ENCODE assay signal across 15 mouse cellular contexts in the genomic region with DNA sequence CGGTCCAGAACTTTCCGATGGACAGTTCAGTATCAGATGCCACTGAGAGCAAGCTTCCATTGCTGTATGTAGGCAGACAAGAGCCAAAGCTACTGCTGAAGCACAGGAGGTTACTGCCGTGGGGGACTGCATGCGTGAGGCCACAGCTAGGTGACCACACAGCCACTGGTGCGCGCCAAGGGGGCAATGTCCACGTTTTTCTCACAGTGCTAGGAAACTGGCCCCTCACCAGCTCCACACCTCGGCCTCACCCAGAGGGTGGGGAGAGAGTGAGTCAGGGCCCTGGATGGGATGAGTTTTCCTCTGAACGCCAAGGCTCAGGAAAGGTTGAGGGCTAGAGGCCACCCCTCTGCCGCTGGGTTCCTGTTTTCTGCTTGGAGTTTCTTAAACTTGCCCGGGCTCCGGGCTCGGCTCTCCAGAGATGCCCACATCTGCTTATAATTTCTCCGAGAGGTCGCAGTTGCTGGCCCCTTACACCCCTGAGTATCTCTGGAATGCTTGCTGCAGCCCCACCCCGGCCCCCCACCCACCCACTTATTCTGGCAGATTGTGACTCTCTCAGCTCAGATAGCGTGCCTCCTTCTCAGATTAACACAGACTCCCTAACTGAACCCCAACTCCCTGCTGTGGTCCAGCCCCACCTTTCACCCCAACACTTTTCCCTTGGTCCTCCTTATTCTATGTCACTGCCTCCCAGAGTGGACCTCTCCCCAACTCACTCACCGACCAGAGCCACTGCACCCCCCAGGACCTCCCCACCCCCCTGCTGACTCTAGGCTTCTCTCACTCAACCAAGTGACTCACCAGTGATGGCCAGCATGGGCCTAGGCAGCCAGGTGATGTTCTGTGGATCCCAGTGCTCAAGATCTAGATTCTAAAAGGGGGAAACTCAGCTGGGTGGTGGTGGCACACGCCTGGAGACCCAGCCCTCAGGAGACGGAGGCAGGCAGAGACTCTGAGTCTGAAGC. TPM values are rescaled to one million over a fixed set of nuclear protein-coding genes. Genes with fewer than 3 reads are reported as not detected.
DNase-seq lines count a peak whose midpoint lies in the region; ATAC-seq and TF ChIP-seq lines count a peak whose summit lies in the region.
"Had no signal": no experiment of that assay in that cellular context is flagged by ENCODE, and none has a peak within 500 bp of the region (broad histone marks: within the 10 kb centered on the region; RNA-seq: fewer than 3 reads in every experiment).

No protein-coding gene starts in this region.

- peak; percentile 34 for DNase-seq in kidney, adult 11 months
- no peak for DNase-seq in kidney, adult 18-20 months
- no peak for DNase-seq in limb, embryonic 14.5 days (ENCODE audit: low spot score)
- no peak for DNase-seq in urinary bladder, postnatal 25 days (ENCODE audit: low spot score)
- no peak for DNase-seq in left cerebral cortex, adult 2 months (ENCODE audit: extremely low spot score in 1 of 2, low spot score in 2 of 2)
- DNase-seq: cerebellum, adult 9-11 months; gastrocnemius, postnatal 10 days; layer of hippocampus, postnatal 36 days; right cerebral cortex, postnatal 4 days had no signal

- WGBS in embryonic facial prominence, embryonic 13.5 days, result 42% methylated on average over 20 of the region's 20 CpGs
- 64% methylated on average over 20 of the region's 20 CpGs for WGBS in kidney, embryonic 14.5 days
- 39% methylated on average over 20 of the region's 20 CpGs for WGBS in limb, embryonic 14.5 days
- 80% methylated on average over 20 of the region's 20 CpGs for WGBS in forebrain, embryonic 13.5 days

- no peak for TF ChIP-seq CTCF in left cerebral cortex, adult 2 months (IDR thresholded peaks at IDR 0.05)

- TF ChIP-seq POLR2A in limb, embryonic 14.5 days (IDR thresholded peaks at IDR 0.05; ENCODE audit: borderline replicate concordance, extremely low read depth, insufficient read depth, insufficient read length), result no peak

- no peaks in the 10 kb centered on the region for H3K36me3 ChIP-seq in embryonic facial prominence, embryonic 13.5 days
- H3K36me3 ChIP-seq in kidney, embryonic 14.5 days (ENCODE audit: control insufficient read depth, insufficient read depth, low read length), result peaks cover 15% of the 10 kb centered on the region; the same call in 1 of the 2 replicates
- H3K36me3 ChIP-seq in limb, embryonic 14.5 days (ENCODE audit: control insufficient read depth, insufficient read depth, low read length), result peaks cover 5% of the 10 kb centered on the region
- no peaks in the 10 kb centered on the region for H3K36me3 ChIP-seq in forebrain, embryonic 13.5 days (ENCODE audit: poor library complexity, severe bottlenecking)
- H3K36me3 ChIP-seq: heart, embryonic 15.5 days; hindbrain, embryonic 15.5 days had no signal

- H3K4me3 ChIP-seq in embryonic facial prominence, embryonic 13.5 days, result no peak overlapping the region
- no peak overlapping the region for H3K4me3 ChIP-seq in kidney, embryonic 14.5 days (ENCODE audit: low read length)
- no peak overlapping the region for H3K4me3 ChIP-seq in limb, embryonic 14.5 days (replicated peaks; ENCODE audit: low read length)
- no peak overlapping the region for H3K4me3 ChIP-seq in left cerebral cortex, adult 2 months
- H3K4me3 ChIP-seq in forebrain, embryonic 13.5 days, result no peak overlapping the region
- H3K4me3 ChIP-seq: heart, embryonic 15.5 days; hindbrain, embryonic 15.5 days had no signal

- H3K4me1 ChIP-seq in embryonic facial prominence, embryonic 13.5 days, result peaks cover 51% of the 10 kb centered on the region
- peaks cover 45% of the 10 kb centered on the region for H3K4me1 ChIP-seq in kidney, embryonic 14.5 days (ENCODE audit: control insufficient read depth, insufficient read depth, low read length)
- peaks cover 47% of the 10 kb centered on the region for H3K4me1 ChIP-seq in limb, embryonic 14.5 days (ENCODE audit: control insufficient read depth, insufficient read depth, low read length)
- peaks cover 12% of the 10 kb centered on the region for H3K4me1 ChIP-seq in forebrain, embryonic 13.5 days

- H3K27ac ChIP-seq in embryonic facial prominence, embryonic 13.5 days, result peak overlapping the region; percentile 84
- peak overlapping the region; percentile 42; the same call in 1 of the 2 replicates for H3K27ac ChIP-seq in kidney, embryonic 14.5 days (ENCODE audit: low read depth, low read length)
- peak overlapping the region; percentile 52 for H3K27ac ChIP-seq in limb, embryonic 14.5 days (replicated peaks; ENCODE audit: low read depth, low read length)
- no peak overlapping the region for H3K27ac ChIP-seq in left cerebral cortex, adult 2 months
- no peak overlapping the region for H3K27ac ChIP-seq in forebrain, embryonic 13.5 days
- H3K27ac ChIP-seq: heart, embryonic 15.5 days; hindbrain, embryonic 15.5 days; liver, embryonic 14.5 days had no signal

- 0 out of 2 replicates have a peak overlapping the region, but pooled peaks have one; percentile 51 for H3K9ac ChIP-seq in embryonic facial prominence, embryonic 13.5 days
- no peak overlapping the region for H3K9ac ChIP-seq in kidney, embryonic 14.5 days (ENCODE audit: low read depth, low read length)
- H3K9ac ChIP-seq in limb, embryonic 14.5 days (ENCODE audit: low read depth, low read length, severe bottlenecking), result peak overlapping the region; percentile 21; the same call in 1 of the 2 replicates
- H3K9ac ChIP-seq in forebrain, embryonic 13.5 days, result no peak overlapping the region
- H3K9ac ChIP-seq: heart, embryonic 15.5 days; hindbrain, embryonic 15.5 days; liver, embryonic 14.5 days had no signal

- ATAC-seq in embryonic facial prominence, embryonic 13.5 days (ENCODE audit: insufficient number of reproducible peaks, insufficient read depth, low FRiP score, low TSS enrichment, low read depth), result no peak
- no peak for ATAC-seq in kidney, embryonic 14.5 days (ENCODE audit: low FRiP score, low TSS enrichment)
- no peak for ATAC-seq in limb, embryonic 14.5 days (ENCODE audit: low FRiP score, low read depth)
- no peak for ATAC-seq in forebrain, embryonic 13.5 days

- intact Hi-C loops in left cerebral cortex, adult 2 months (cut with DNase I), result no loop called here

- H3K27me3 ChIP-seq in embryonic facial prominence, embryonic 13.5 days, result peaks cover 14% of the 10 kb centered on the region
- no peaks in the 10 kb centered on the region for H3K27me3 ChIP-seq in kidney, embryonic 14.5 days (ENCODE audit: control insufficient read depth, insufficient read depth, low read length)
- no peaks in the 10 kb centered on the region for H3K27me3 ChIP-seq in limb, embryonic 14.5 days (ENCODE audit: control insufficient read depth, insufficient read depth, low read length)
- H3K27me3 ChIP-seq in forebrain, embryonic 13.5 days, result peaks cover 29% of the 10 kb centered on the region

- H3K4me2 ChIP-seq in embryonic facial prominence, embryonic 13.5 days, result peak overlapping the region; percentile 20
- H3K4me2 ChIP-seq in kidney, embryonic 14.5 days (replicated peaks; ENCODE audit: low read depth, low read length), result no peak overlapping the region
- peak overlapping the region; percentile 21; the same call in 1 of the 2 replicates for H3K4me2 ChIP-seq in limb, embryonic 14.5 days (replicated peaks; ENCODE audit: low read depth, low read length, severe bottlenecking)
- H3K4me2 ChIP-seq in forebrain, embryonic 13.5 days, result no peak overlapping the region
- H3K4me2 ChIP-seq: heart, embryonic 15.5 days; hindbrain, embryonic 15.5 days had no signal

- no peaks in the 10 kb centered on the region for H3K9me3 ChIP-seq in embryonic facial prominence, embryonic 13.5 days
- no peaks in the 10 kb centered on the region for H3K9me3 ChIP-seq in kidney, embryonic 14.5 days (ENCODE audit: control insufficient read depth, low read length)
- H3K9me3 ChIP-seq in limb, embryonic 14.5 days (ENCODE audit: control insufficient read depth, low read length), result no peaks in the 10 kb centered on the region
- H3K9me3 ChIP-seq in forebrain, embryonic 13.5 days (replicated peaks), result no peaks in the 10 kb centered on the region
- H3K9me3 ChIP-seq: heart, embryonic 15.5 days; hindbrain, embryonic 15.5 days had no signal

RNA-seq across cellular contexts. Expression of a gene that starts 13.3 kb away (rescaled TPM):
- 0.34 and 0.99 TPM in 2 replicates for polyA plus RNA-seq in embryonic facial prominence, embryonic 13.5 days (2015; fragmentation: Nextera tagmentation; extraction: Ambion mirVana)
- 0.87 and 0.89 TPM in 2 replicates for polyA plus RNA-seq in kidney, embryonic 14.5 days (2014; fragmentation: Nextera tagmentation; extraction: Ambion mirVana)
- 0.28 and 0.52 TPM in 2 replicates for polyA plus RNA-seq in limb, embryonic 14.5 days (2012; rRNA removed)
- 0.33 and 0.83 TPM in 2 replicates for polyA plus RNA-seq in limb, embryonic 14.5 days (2014; fragmentation: Nextera tagmentation; extraction: Ambion mirVana)
- under 1 TPM; 0.16 to 0.54 TPM for total RNA-seq in left cerebral cortex, adult 2 months (2021)
- polyA plus RNA-seq in forebrain, embryonic 13.5 days (2015; fragmentation: Nextera tagmentation; extraction: Ambion mirVana), result 0.35 and 0.58 TPM in 2 replicates

RNA-seq across cellular contexts. Expression of a gene that starts 33.3 kb away (rescaled TPM):
- polyA plus RNA-seq in embryonic facial prominence, embryonic 13.5 days (2015; fragmentation: Nextera tagmentation; extraction: Ambion mirVana), result 1.8 TPM in 2 replicates
- polyA plus RNA-seq in kidney, embryonic 14.5 days (2014; fragmentation: Nextera tagmentation; extraction: Ambion mirVana), result 5.3 and 5.4 TPM in 2 replicates
- polyA plus RNA-seq in limb, embryonic 14.5 days (2012; rRNA removed), result 2.7 and 3.7 TPM in 2 replicates
- 1.3 and 2.1 TPM in 2 replicates for polyA plus RNA-seq in limb, embryonic 14.5 days (2014; fragmentation: Nextera tagmentation; extraction: Ambion mirVana)
- total RNA-seq in left cerebral cortex, adult 2 months (2021), result under 1 TPM; 0.14 to 0.47 TPM
- 0.53 and 0.88 TPM in 2 replicates for polyA plus RNA-seq in forebrain, embryonic 13.5 days (2015; fragmentation: Nextera tagmentation; extraction: Ambion mirVana)

RNA-seq across cellular contexts. Expression of a gene that starts 35.1 kb away (rescaled TPM):
- polyA plus RNA-seq in embryonic facial prominence, embryonic 13.5 days (2015; fragmentation: Nextera tagmentation; extraction: Ambion mirVana), result 0.78 and 0.80 TPM in 2 replicates
- polyA plus RNA-seq in kidney, embryonic 14.5 days (2014; fragmentation: Nextera tagmentation; extraction: Ambion mirVana), result 0.95 and 0.97 TPM in 2 replicates
- polyA plus RNA-seq in limb, embryonic 14.5 days (2012; rRNA removed), result 1.4 and 1.7 TPM in 2 replicates
- polyA plus RNA-seq in limb, embryonic 14.5 days (2014; fragmentation: Nextera tagmentation; extraction: Ambion mirVana), result 0.22 and 0.35 TPM in 2 replicates
- under 1 TPM; 0.54 to 0.72 TPM for total RNA-seq in left cerebral cortex, adult 2 months (2021)
- 0.33 and 0.43 TPM in 2 replicates for polyA plus RNA-seq in forebrain, embryonic 13.5 days (2015; fragmentation: Nextera tagmentation; extraction: Ambion mirVana)

Comparison
In these comparisons a context has a peak if more than half of its experiments do, and no peak if none do; other contexts are left out.
1. H3K27ac ChIP-seq: peak in embryonic facial prominence, embryonic 13.5 days (single experiment), kidney, embryonic 14.5 days (single experiment) and limb, embryonic 14.5 days (single experiment); none in left cerebral cortex, adult 2 months (single experiment) and forebrain, embryonic 13.5 days (single experiment).
2. H3K4me2 ChIP-seq: peak in embryonic facial prominence, embryonic 13.5 days (single experiment) and limb, embryonic 14.5 days (single experiment); none in kidney, embryonic 14.5 days (single experiment) and forebrain, embryonic 13.5 days (single experiment).
3. H3K9ac ChIP-seq: peak in embryonic facial prominence, embryonic 13.5 days (single experiment) and limb, embryonic 14.5 days (single experiment); none in kidney, embryonic 14.5 days (single experiment) and forebrain, embryonic 13.5 days (single experiment).